Mouse (Mus musculus) gastrocnemius, adult 2 months (tissue): ENCODE measurements at regions not wholly inside any gene's neighbourhood (a gene's known extent, or its start where the extent isn't known, plus 50 kb on each side); places are given as distances from the start of the nearest gene placed in this dataset.
A peak's percentile ranks its signal among the peaks of the same experiment; 100 is the strongest.

Experiments
- DNase-seq: peaks from one replicate; pipeline ENCODE4 v3.0.0; 2022
- H3K27ac ChIP-seq: fragments of 200-600 bp; 2 replicates; pipeline ENCODE4 v1.8.1; 2022; ENCODE audit warnings: mild to moderate bottlenecking
- H3K4me3 ChIP-seq: fragments of 200-600 bp; 2 replicates; pipeline ENCODE4 v1.8.1; 2022; ENCODE audit warnings: mild to moderate bottlenecking, moderate library complexity
- CTCF ChIP-seq: fragments of 200-600 bp; IDR thresholded peaks from 2 replicates; pipeline ENCODE4 v1.8.1; 2022; ENCODE audit warnings: antibody characterized with exemption, mild to moderate bottlenecking, moderate library complexity
- intact Hi-C: fragments of 180-260 bp; cut with DNase I; formaldehyde crosslinking; loops from one replicate; pipeline ENCODE4 v1.15.1; 2025

- TF ChIP-seq CTCF, result no peak
Observed at GRCm38 (mm10) chr3:60138319-60138718, 56.6 kb downstream of the Sucnr1 start.

GRCm38 (mm10) chr3:60159865-60160264 is 78.2 kb downstream of the Sucnr1 start:
- intact Hi-C loops, result no loop called here
- H3K27ac ChIP-seq, result no peak overlapping the region
- TF ChIP-seq CTCF, result no peak
- DNase-seq, result no peak
- no peak overlapping the region for H3K4me3 ChIP-seq

More at GRCm38 (mm10) chr3:60138319-60138718, 56.6 kb downstream of the Sucnr1 start:
- Histone ChIP-seq H3K27ac (no peak overlapping the region), H3K4me3 (no peak overlapping the region)
- DNase-seq, result no peak
- intact Hi-C loops, result no loop called here

- intact Hi-C loops, result no loop called here
- TF ChIP-seq CTCF, result no peak
- Histone ChIP-seq H3K4me3 (no peak overlapping the region), H3K27ac (no peak overlapping the region)
- no peak for DNase-seq
Observed at GRCm38 (mm10) chr3:60167633-60168032, 86.0 kb downstream of the Sucnr1 start.

GRCm38 (mm10) chr3:60168135-60168926 is 86.7 kb downstream of the Sucnr1 start:
- no peak for DNase-seq

GRCm38 (mm10) chr3:60169606-60170005 is 87.9 kb downstream of the Sucnr1 start:
- DNase-seq, result peak; percentile 32
- Histone ChIP-seq H3K27ac (no peak overlapping the region), H3K4me3 (no peak overlapping the region)
- TF ChIP-seq CTCF, result no peak
- intact Hi-C loops, result no loop called here

More at GRCm38 (mm10) chr3:60168135-60168926, 86.7 kb downstream of the Sucnr1 start:
- H3K4me3 ChIP-seq, result no peak overlapping the region
- intact Hi-C loops, result no loop called here
- H3K27ac ChIP-seq, result no peak overlapping the region
- TF ChIP-seq CTCF, result no peak

- no peak for TF ChIP-seq CTCF
- Histone ChIP-seq H3K4me3 (no peak overlapping the region), H3K27ac (no peak overlapping the region)
- DNase-seq, result no peak
- intact Hi-C loops, result no loop called here
Observed at GRCm38 (mm10) chr3:60184481-60184880, 102.8 kb downstream of the Sucnr1 start.

GRCm38 (mm10) chr3:60196031-60196430 is 114.4 kb downstream of the Sucnr1 start:
- Histone ChIP-seq H3K4me3 (no peak overlapping the region), H3K27ac (no peak overlapping the region)
- DNase-seq, result no peak
- no peak for TF ChIP-seq CTCF
- intact Hi-C loops, result no loop called here

GRCm38 (mm10) chr3:60207936-60208335 is 126.3 kb downstream of the Sucnr1 start:
- TF ChIP-seq CTCF, result no peak

GRCm38 (mm10) chr3:60218938-60219337 is 137.3 kb downstream of the Sucnr1 start:
- intact Hi-C loops, result no loop called here
- H3K4me3 ChIP-seq, result no peak overlapping the region
- H3K27ac ChIP-seq, result no peak overlapping the region
- no peak for TF ChIP-seq CTCF
- DNase-seq, result no peak

More at GRCm38 (mm10) chr3:60207936-60208335, 126.3 kb downstream of the Sucnr1 start:
- H3K27ac ChIP-seq, result no peak overlapping the region
- H3K4me3 ChIP-seq, result no peak overlapping the region
- intact Hi-C loops, result no loop called here
- DNase-seq, result no peak

GRCm38 (mm10) chr3:60240664-60241063 is 159.0 kb downstream of the Sucnr1 start:
- no peak for TF ChIP-seq CTCF
- intact Hi-C loops, result no loop called here
- no peak overlapping the region for H3K4me3 ChIP-seq
- no peak overlapping the region for H3K27ac ChIP-seq
- DNase-seq, result no peak

GRCm38 (mm10) chr3:60266666-60267415 is 185.2 kb downstream of the Sucnr1 start:
- H3K4me3 ChIP-seq, result no peak overlapping the region
- no peak for TF ChIP-seq CTCF
- intact Hi-C loops, result no loop called here
- no peak for DNase-seq
- no peak overlapping the region for H3K27ac ChIP-seq

GRCm38 (mm10) chr3:60267416-60268174 is 185.9 kb downstream of the Sucnr1 start:
- intact Hi-C loops, result no loop called here
- no peak for TF ChIP-seq CTCF
- Histone ChIP-seq H3K27ac (no peak overlapping the region), H3K4me3 (no peak overlapping the region)
- DNase-seq, result no peak

- TF ChIP-seq CTCF, result no peak
- Histone ChIP-seq H3K4me3 (no peak overlapping the region), H3K27ac (no peak overlapping the region)
- intact Hi-C loops, result no loop called here
- DNase-seq, result no peak
Observed at GRCm38 (mm10) chr3:60270463-60270862, 188.8 kb downstream of the Sucnr1 start.
